Mouse (Mus musculus) heart, embryonic 11.5 days (tissue): ENCODE data around the gene Rnf133. TPM values are rescaled to one million over a fixed set of nuclear protein-coding genes. Genes with fewer than 3 reads are reported as not detected.

Experiments
- ATAC-seq: fragments of 200-750 bp; cut with Nextera tagmentation; replicated peaks from 2 replicates; pipeline ENCODE4 v1.8.0; 2017; ENCODE audit warnings: moderate library complexity; ENCODE audit not compliant: insufficient number of reproducible peaks, low FRiP score, low TSS enrichment
- H3K27ac ChIP-seq: fragments of 300-500 bp; sonication (generic); 2 replicates; pipeline ENCODE4 v1.5.1; 2014; ENCODE audit warnings: mild to moderate bottlenecking, low read depth, low read length
- H3K27me3 ChIP-seq: fragments of 300-500 bp; sonication (generic); 2 replicates; pipeline ENCODE4 v1.6.1; 2014; ENCODE audit warnings: mild to moderate bottlenecking, low read length, mixed read lengths; ENCODE audit not compliant: control insufficient read depth, insufficient read depth
- H3K36me3 ChIP-seq: fragments of 300-500 bp; sonication (generic); 2 replicates; pipeline ENCODE4 v1.6.1; 2014; ENCODE audit warnings: mild to moderate bottlenecking, low read length, moderate library complexity, mixed read lengths; ENCODE audit not compliant: control insufficient read depth, insufficient read depth
- H3K4me1 ChIP-seq: fragments of 300-500 bp; sonication (generic); 2 replicates; pipeline ENCODE4 v1.6.1; 2014; ENCODE audit warnings: low read length; ENCODE audit not compliant: control insufficient read depth, insufficient read depth
- H3K4me2 ChIP-seq: fragments of 300-500 bp; sonication (generic); 2 replicates; pipeline ENCODE4 v1.6.1; 2014; ENCODE audit warnings: mild to moderate bottlenecking, moderate library complexity
- H3K4me3 ChIP-seq: fragments of 300-500 bp; sonication (generic); 2 replicates; pipeline ENCODE4 v1.5.1; 2014; ENCODE audit warnings: low read depth, low read length
- H3K9ac ChIP-seq: fragments of 300-500 bp; sonication (generic); 2 replicates; pipeline ENCODE4 v1.6.1; 2014; ENCODE audit warnings: mild to moderate bottlenecking, low read depth, low read length, moderate library complexity
- H3K9me3 ChIP-seq: fragments of 300-500 bp; sonication (generic); replicated peaks from 2 replicates; pipeline ENCODE4 v1.6.1; 2016; ENCODE audit warnings: low read length; ENCODE audit not compliant: control insufficient read depth
- WGBS: fragments of 180-500 bp; shearing (Covaris S2); extraction: QIAGEN DNeasy Blood & Tissue Kit; methylation state at CpG from one replicate; pipeline ENCODE4 v1.1.7; 2014; ENCODE audit not compliant: insufficient replicate concordance; 5-methylcytosine and 5-hydroxymethylcytosine counted together
- polyA plus RNA-seq: library from polyadenylated mRNA; unstranded; fragments of >200 nt; fragmentation: Nextera tagmentation; extraction: Ambion mirVana; gene quantifications from 2 replicates; pipeline ENCODE4 v1.2.1, GENCODE M21; 2014

Gene Rnf133
- not detected in 2 replicates for polyA plus RNA-seq

- 78% methylated on average over 2 of the region's 2 CpGs for WGBS
- no peaks in the 10 kb centered on the region for H3K4me1 ChIP-seq
- H3K27me3 ChIP-seq = no peaks in the 10 kb centered on the region
- no peak within 1 kb of the TSS for H3K4me2 ChIP-seq
- no peak within 1 kb of the TSS for H3K27ac ChIP-seq
- H3K36me3 ChIP-seq = no peaks in the 10 kb centered on the region
- ATAC-seq = no peak
- H3K4me3 ChIP-seq = no peak within 1 kb of the TSS
- no peak within 1 kb of the TSS for H3K9ac ChIP-seq
- H3K9me3 ChIP-seq = no peaks in the 10 kb centered on the region
Observed at GRCm38 (mm10) chr6:23650205-23650604, at the start of gene Rnf133. TSS of gene Rnf133 (minus strand) at chr6:23650305.

GRCm38 (mm10) chr6:23678172-23678571 lies 28.1 kb upstream of the Rnf133 start:
- Histone ChIP-seq H3K36me3 (no peaks in the 10 kb centered on the region), H3K27me3 (no peaks in the 10 kb centered on the region), H3K9me3 (no peaks in the 10 kb centered on the region), H3K4me3 (no peak overlapping the region), H3K4me1 (no peaks in the 10 kb centered on the region), H3K9ac (no peak overlapping the region), H3K27ac (no peak overlapping the region), H3K4me2 (no peak overlapping the region)
- WGBS = 61% methylated on average over 1 of the region's 1 CpGs
- no peak for ATAC-seq

GRCm38 (mm10) chr6:23655036-23655435 lies 4.9 kb upstream of the Rnf133 start, which contains the start of gene Rnf148:
TSS of gene Rnf148 (minus strand) at chr6:23655136.
- Histone ChIP-seq H3K9ac (no peak within 1 kb of the TSS), H3K4me3 (no peak within 1 kb of the TSS), H3K27me3 (no peaks in the 10 kb centered on the region), H3K36me3 (no peaks in the 10 kb centered on the region), H3K4me1 (no peaks in the 10 kb centered on the region), H3K9me3 (no peaks in the 10 kb centered on the region), H3K4me2 (no peak within 1 kb of the TSS), H3K27ac (no peak within 1 kb of the TSS)
- 80% methylated on average over 2 of the region's 2 CpGs for WGBS
- ATAC-seq = no peak

- no peak overlapping the region for H3K9ac ChIP-seq
- H3K9me3 ChIP-seq = no peaks in the 10 kb centered on the region
- 73% methylated on average over 8 of the region's 8 CpGs for WGBS
- H3K27ac ChIP-seq = no peak overlapping the region
- no peaks in the 10 kb centered on the region for H3K27me3 ChIP-seq
- H3K4me1 ChIP-seq = no peaks in the 10 kb centered on the region
- H3K4me2 ChIP-seq = no peak overlapping the region
- ATAC-seq = no peak
- H3K36me3 ChIP-seq = no peaks in the 10 kb centered on the region
- H3K4me3 ChIP-seq = no peak overlapping the region
Observed at GRCm38 (mm10) chr6:23648732-23649131, 1.4 kb downstream of the Rnf133 start.

GRCm38 (mm10) chr6:23647627-23648247 lies 2.4 kb downstream of the Rnf133 start:
- no peak overlapping the region for H3K4me3 ChIP-seq
- WGBS = 74% methylated on average over 7 of the region's 7 CpGs
- H3K9ac ChIP-seq = no peak overlapping the region
- no peak overlapping the region for H3K27ac ChIP-seq
- no peak overlapping the region for H3K4me2 ChIP-seq
- no peaks in the 10 kb centered on the region for H3K36me3 ChIP-seq
- ATAC-seq = no peak
- no peaks in the 10 kb centered on the region for H3K27me3 ChIP-seq
- H3K9me3 ChIP-seq = no peaks in the 10 kb centered on the region
- H3K4me1 ChIP-seq = no peaks in the 10 kb centered on the region

- 67% methylated on average over 3 of the region's 3 CpGs for WGBS
- ATAC-seq = no peak
Observed at GRCm38 (mm10) chr6:23637081-23637480, 13.0 kb downstream of the Rnf133 start.

GRCm38 (mm10) chr6:23635208-23635607 lies 14.9 kb downstream of the Rnf133 start:
- no peak overlapping the region for H3K9ac ChIP-seq
- H3K27me3 ChIP-seq = no peaks in the 10 kb centered on the region
- WGBS = 83% methylated on average over 3 of the region's 3 CpGs
- H3K4me2 ChIP-seq = no peak overlapping the region
- no peaks in the 10 kb centered on the region for H3K4me1 ChIP-seq
- H3K9me3 ChIP-seq = no peaks in the 10 kb centered on the region
- no peak overlapping the region for H3K27ac ChIP-seq
- no peak for ATAC-seq
- no peak overlapping the region for H3K4me3 ChIP-seq
- no peaks in the 10 kb centered on the region for H3K36me3 ChIP-seq

More at GRCm38 (mm10) chr6:23637081-23637480, 13.0 kb downstream of the Rnf133 start:
- Histone ChIP-seq H3K27ac (no peak overlapping the region), H3K9ac (no peak overlapping the region), H3K9me3 (no peaks in the 10 kb centered on the region), H3K4me3 (no peak overlapping the region), H3K4me2 (no peak overlapping the region), H3K4me1 (no peaks in the 10 kb centered on the region), H3K27me3 (no peaks in the 10 kb centered on the region), H3K36me3 (no peaks in the 10 kb centered on the region)

GRCm38 (mm10) chr6:23634016-23634415 lies 16.1 kb downstream of the Rnf133 start:
- H3K27me3 ChIP-seq = no peaks in the 10 kb centered on the region
- H3K4me1 ChIP-seq = no peaks in the 10 kb centered on the region
- 82% methylated on average over 9 of the region's 9 CpGs for WGBS
- H3K4me3 ChIP-seq = no peak overlapping the region
- no peaks in the 10 kb centered on the region for H3K9me3 ChIP-seq
- H3K4me2 ChIP-seq = no peak overlapping the region
- no peak overlapping the region for H3K27ac ChIP-seq
- H3K9ac ChIP-seq = no peak overlapping the region
- no peaks in the 10 kb centered on the region for H3K36me3 ChIP-seq
- ATAC-seq = no peak

- no peak overlapping the region for H3K9ac ChIP-seq
- no peak overlapping the region for H3K4me2 ChIP-seq
- H3K36me3 ChIP-seq = no peaks in the 10 kb centered on the region
- 30% methylated on average over 4 of the region's 4 CpGs for WGBS
- H3K27me3 ChIP-seq = no peaks in the 10 kb centered on the region
- no peak for ATAC-seq
- H3K4me1 ChIP-seq = no peaks in the 10 kb centered on the region
- H3K4me3 ChIP-seq = no peak overlapping the region
- H3K27ac ChIP-seq = no peak overlapping the region
- no peaks in the 10 kb centered on the region for H3K9me3 ChIP-seq
Observed at GRCm38 (mm10) chr6:23630465-23630864, 19.6 kb downstream of the Rnf133 start.
